Mouse (Mus musculus): ENCODE data around the gene Samm50. TPM values are rescaled to one million over a fixed set of nuclear protein-coding genes. Genes with fewer than 3 reads are reported as not detected.

The Samm50 gene
- polyA plus RNA-seq, 1 experiment from 2014 or later: 60.5 TPM

- peak; percentile 63 for ATAC-seq
- Histone ChIP-seq H3K9ac (ENCODE audit: low read length) (no peak overlapping the region), H3K9me3 (replicated peaks; ENCODE audit: control insufficient read depth, low read length) (no peaks in the 10 kb centered on the region), H3K36me3 (ENCODE audit: control insufficient read depth, insufficient read depth, low read length) (no peaks in the 10 kb centered on the region), H3K27me3 (replicated peaks; ENCODE audit: control insufficient read depth, insufficient read depth, low read length) (no peaks in the 10 kb centered on the region), H3K4me3 (ENCODE audit: low read depth, low read length) (no peak overlapping the region), H3K4me2 (ENCODE audit: low read length) (no peak overlapping the region), H3K27ac (ENCODE audit: low read depth, low read length) (peak overlapping the region; percentile 75; the same call in 1 of the 2 replicates), H3K4me1 (ENCODE audit: control insufficient read depth, insufficient read depth, low read length) (peaks cover 22% of the 10 kb centered on the region)
- DNase-seq (ENCODE audit: low spot score): peak; percentile 83
- 49% methylated on average over 15 of the region's 15 CpGs for WGBS
Observed at GRCm38 (mm10) chr15:84226918-84227317, 34.9 kb downstream of the Samm50 start.

GRCm38 (mm10) chr15:84230661-84231060, 38.6 kb downstream of the Samm50 start:
- Histone ChIP-seq H3K9me3 (replicated peaks; ENCODE audit: control insufficient read depth, low read length) (no peaks in the 10 kb centered on the region), H3K4me1 (ENCODE audit: control insufficient read depth, insufficient read depth, low read length) (peaks cover 23% of the 10 kb centered on the region), H3K4me3 (ENCODE audit: low read depth, low read length) (no peak overlapping the region), H3K9ac (ENCODE audit: low read length) (peak overlapping the region; percentile 66), H3K27me3 (replicated peaks; ENCODE audit: control insufficient read depth, insufficient read depth, low read length) (no peaks in the 10 kb centered on the region), H3K27ac (ENCODE audit: low read depth, low read length) (peak overlapping the region; percentile 77), H3K36me3 (ENCODE audit: control insufficient read depth, insufficient read depth, low read length) (no peaks in the 10 kb centered on the region), H3K4me2 (ENCODE audit: low read length) (peak overlapping the region; percentile 96)
- no peak for ATAC-seq
- 15% methylated on average over 5 of the region's 5 CpGs for WGBS
- no peak for DNase-seq (ENCODE audit: low spot score)

- peak; percentile 64 for ATAC-seq
- no peaks in the 10 kb centered on the region for H3K36me3 ChIP-seq (ENCODE audit: control insufficient read depth, insufficient read depth, low read length)
- WGBS: 6% methylated on average over 16 of the region's 16 CpGs
- peaks cover 20% of the 10 kb centered on the region for H3K4me1 ChIP-seq (ENCODE audit: control insufficient read depth, insufficient read depth, low read length)
- DNase-seq (ENCODE audit: low spot score): peak; percentile 73
- H3K4me3 ChIP-seq (ENCODE audit: low read depth, low read length): peak overlapping the region; percentile 41
- peak overlapping the region; percentile 96 for H3K4me2 ChIP-seq (ENCODE audit: low read length)
- peak overlapping the region; percentile 66 for H3K9ac ChIP-seq (ENCODE audit: low read length)
- H3K27ac ChIP-seq (ENCODE audit: low read depth, low read length): peak overlapping the region; percentile 77
- no peaks in the 10 kb centered on the region for H3K27me3 ChIP-seq (replicated peaks; ENCODE audit: control insufficient read depth, insufficient read depth, low read length)
- H3K9me3 ChIP-seq (replicated peaks; ENCODE audit: control insufficient read depth, low read length): no peaks in the 10 kb centered on the region
Observed at GRCm38 (mm10) chr15:84231113-84231712, 39.2 kb downstream of the Samm50 start.

GRCm38 (mm10) chr15:84231721-84232561, 39.9 kb downstream of the Samm50 start, which contains the start of gene Parvb:
Parvb (plus strand) TSS chr15:84232043.
- no peaks in the 10 kb centered on the region for H3K27me3 ChIP-seq (replicated peaks; ENCODE audit: control insufficient read depth, insufficient read depth, low read length)
- H3K27ac ChIP-seq (ENCODE audit: low read depth, low read length): peak within 1 kb of the TSS; percentile 77
- H3K9ac ChIP-seq (ENCODE audit: low read length): peak within 1 kb of the TSS; percentile 66
- peak within 1 kb of the TSS; percentile 41 for H3K4me3 ChIP-seq (ENCODE audit: low read depth, low read length)
- DNase-seq (ENCODE audit: low spot score) (peak; percentile 70), ATAC-seq (peak; percentile 68)
- peaks cover 20% of the 10 kb centered on the region for H3K4me1 ChIP-seq (ENCODE audit: control insufficient read depth, insufficient read depth, low read length)
- WGBS: under 1% methylated on average over 45 of the region's 53 CpGs
- H3K4me2 ChIP-seq (ENCODE audit: low read length): peak within 1 kb of the TSS; percentile 96
- no peaks in the 10 kb centered on the region for H3K36me3 ChIP-seq (ENCODE audit: control insufficient read depth, insufficient read depth, low read length)
- H3K9me3 ChIP-seq (replicated peaks; ENCODE audit: control insufficient read depth, low read length): no peaks in the 10 kb centered on the region

GRCm38 (mm10) chr15:84232609-84233008, 40.6 kb downstream of the Samm50 start:
- ATAC-seq (no peak), DNase-seq (ENCODE audit: low spot score) (no peak)
- Histone ChIP-seq H3K4me2 (ENCODE audit: low read length) (peak overlapping the region; percentile 96), H3K36me3 (ENCODE audit: control insufficient read depth, insufficient read depth, low read length) (no peaks in the 10 kb centered on the region), H3K9ac (ENCODE audit: low read length) (no peak overlapping the region), H3K4me1 (ENCODE audit: control insufficient read depth, insufficient read depth, low read length) (peaks cover 15% of the 10 kb centered on the region), H3K27me3 (replicated peaks; ENCODE audit: control insufficient read depth, insufficient read depth, low read length) (no peaks in the 10 kb centered on the region), H3K27ac (ENCODE audit: low read depth, low read length) (no peak overlapping the region), H3K9me3 (replicated peaks; ENCODE audit: control insufficient read depth, low read length) (no peaks in the 10 kb centered on the region), H3K4me3 (ENCODE audit: low read depth, low read length) (0 out of 2 replicates have a peak overlapping the region, but pooled peaks have one; percentile 41)
- WGBS: 13% methylated on average over 8 of the region's 8 CpGs

- no peaks in the 10 kb centered on the region for H3K36me3 ChIP-seq (ENCODE audit: control insufficient read depth, insufficient read depth, low read length)
- no peaks in the 10 kb centered on the region for H3K9me3 ChIP-seq (replicated peaks; ENCODE audit: control insufficient read depth, low read length)
- no peak overlapping the region for H3K9ac ChIP-seq (ENCODE audit: low read length)
- DNase-seq (ENCODE audit: low spot score) (peak; percentile 54), ATAC-seq (no peak)
- whole genome bisulfite sequencing: 83% methylated on average over 7 of the region's 7 CpGs
- H3K4me2 ChIP-seq (ENCODE audit: low read length): no peak overlapping the region
- no peak overlapping the region for H3K27ac ChIP-seq (ENCODE audit: low read depth, low read length)
- H3K4me3 ChIP-seq (ENCODE audit: low read depth, low read length): no peak overlapping the region
- no peaks in the 10 kb centered on the region for H3K27me3 ChIP-seq (replicated peaks; ENCODE audit: control insufficient read depth, insufficient read depth, low read length)
- H3K4me1 ChIP-seq (ENCODE audit: control insufficient read depth, insufficient read depth, low read length): peaks cover 30% of the 10 kb centered on the region
Observed at GRCm38 (mm10) chr15:84234794-84235581, 42.9 kb downstream of the Samm50 start.

GRCm38 (mm10) chr15:84235646-84236045, 43.6 kb downstream of the Samm50 start:
- 70% methylated on average over 7 of the region's 7 CpGs for WGBS
- Histone ChIP-seq H3K9ac (ENCODE audit: low read length) (no peak overlapping the region), H3K4me1 (ENCODE audit: control insufficient read depth, insufficient read depth, low read length) (peaks cover 28% of the 10 kb centered on the region), H3K4me3 (ENCODE audit: low read depth, low read length) (no peak overlapping the region), H3K9me3 (replicated peaks; ENCODE audit: control insufficient read depth, low read length) (no peaks in the 10 kb centered on the region), H3K27ac (ENCODE audit: low read depth, low read length) (no peak overlapping the region), H3K27me3 (replicated peaks; ENCODE audit: control insufficient read depth, insufficient read depth, low read length) (no peaks in the 10 kb centered on the region), H3K36me3 (ENCODE audit: control insufficient read depth, insufficient read depth, low read length) (no peaks in the 10 kb centered on the region), H3K4me2 (ENCODE audit: low read length) (no peak overlapping the region)
- ATAC-seq (no peak), DNase-seq (ENCODE audit: low spot score) (no peak)

- Histone ChIP-seq H3K4me2 (ENCODE audit: low read length) (peak overlapping the region; percentile 35), H3K27ac (ENCODE audit: low read depth, low read length) (no peak overlapping the region; the same call in 1 of the 2 replicates), H3K4me1 (ENCODE audit: control insufficient read depth, insufficient read depth, low read length) (peaks cover 14% of the 10 kb centered on the region; the same call in 1 of the 2 replicates), H3K27me3 (replicated peaks; ENCODE audit: control insufficient read depth, insufficient read depth, low read length) (no peaks in the 10 kb centered on the region), H3K4me3 (ENCODE audit: low read depth, low read length) (no peak overlapping the region), H3K9ac (ENCODE audit: low read length) (no peak overlapping the region), H3K36me3 (ENCODE audit: control insufficient read depth, insufficient read depth, low read length) (no peaks in the 10 kb centered on the region), H3K9me3 (replicated peaks; ENCODE audit: control insufficient read depth, low read length) (no peaks in the 10 kb centered on the region)
- DNase-seq (ENCODE audit: low spot score): no peak
- ATAC-seq: 0 out of 2 replicates have a peak, but pooled peaks have one; percentile 29
- WGBS: 14% methylated on average over 15 of the region's 15 CpGs
Observed at GRCm38 (mm10) chr15:84238552-84238951, 46.5 kb downstream of the Samm50 start.

All from forebrain, embryonic 14.5 days (tissue).